Mouse (Mus musculus): ENCODE measurements around the gene Anxa6.

- no peak for TF ChIP-seq CTCF (conservative IDR thresholded peaks at IDR 0.05; ENCODE audit: low read length)
- no peak for TF ChIP-seq NANOG (IDR thresholded peaks at IDR 0.05; ENCODE audit: borderline replicate concordance, low read length)
These were observed 19.4 kb downstream of the Anxa6 start for GRCm38 (mm10) chr11:55013802-55014201.
